Mouse (Mus musculus) mature B cell (primary cell): ENCODE data around the gene Galr3.
"Not testable (repeated sequence)": the region's sequence is repeated elsewhere in the genome, so short reads cannot be mapped to it uniquely, and the experiment has no call there.

Experiments used
- in situ Hi-C: fragments of 300-500 bp; cut with MboI; formaldehyde crosslinking; loops from 2 replicates; pipeline ENCODE4 v1.14.3; 2019

The Galr3 gene

GRCm38 (mm10) chr15:79041585-79041984 is at the start of gene Galr3:
Gene Galr3, plus strand, starts transcription at chr15:79041885.
- in situ Hi-C loops: no loop called here

GRCm38 (mm10) chr15:78992235-78992634 is 49.5 kb upstream of the Galr3 start:
- in situ Hi-C loops: no loop called here

- in situ Hi-C loops: no loop called here
Measured at GRCm38 (mm10) chr15:78992925-78993324, 48.8 kb upstream of the Galr3 start.

GRCm38 (mm10) chr15:78995916-78996315 is 45.8 kb upstream of the Galr3 start:
- in situ Hi-C loops: no loop called here

DNA sequence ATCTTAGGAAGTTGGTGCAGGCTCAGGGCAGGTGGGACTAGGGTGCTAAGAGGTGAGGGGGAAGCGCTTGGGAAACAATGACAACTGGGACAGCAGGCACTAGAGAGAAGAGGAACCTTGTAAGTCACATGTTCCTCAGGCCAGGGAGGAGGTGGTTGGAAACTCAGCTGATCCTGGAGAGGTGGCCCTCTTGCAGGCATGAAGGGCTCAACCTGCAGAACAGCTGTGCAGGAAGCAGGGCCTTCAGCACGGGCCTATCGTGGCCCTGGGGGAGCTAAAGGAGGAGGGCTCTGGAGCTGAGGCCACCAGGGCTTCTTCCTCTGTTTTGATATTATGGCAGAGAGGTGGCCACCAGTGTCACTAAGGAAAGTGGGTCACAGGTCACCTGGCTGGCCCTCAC is 45.0 kb upstream of the Galr3 start:
- in situ Hi-C loops: no loop called here

- in situ Hi-C loops: no loop called here
Measured at GRCm38 (mm10) chr15:78998348-78998747, 43.3 kb upstream of the Galr3 start.

DNA sequence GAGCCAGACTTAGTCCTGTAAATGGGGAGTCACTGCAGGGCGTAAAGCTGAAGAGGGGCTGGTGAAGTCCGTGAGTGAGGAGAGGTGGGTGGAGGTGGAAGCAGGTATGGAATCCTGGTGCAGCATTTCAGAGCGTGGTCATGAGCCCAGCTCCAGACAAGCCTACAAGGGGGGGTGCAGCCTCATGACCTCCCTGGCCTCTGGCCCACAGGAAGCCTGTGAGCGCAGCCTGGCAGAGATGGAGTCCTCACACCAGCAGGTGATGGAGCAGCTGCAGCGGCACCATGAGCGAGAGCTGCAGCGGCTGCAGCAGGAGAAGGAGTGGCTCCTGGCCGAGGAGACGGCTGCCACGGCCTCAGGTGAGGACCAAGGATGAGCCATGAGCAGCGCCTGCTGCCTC is 42.1 kb upstream of the Galr3 start:
- in situ Hi-C loops: no loop called here

GRCm38 (mm10) chr15:79000357-79000791 is 41.3 kb upstream of the Galr3 start:
- in situ Hi-C loops: no loop called here

GRCm38 (mm10) chr15:79001559-79001958 is 40.1 kb upstream of the Galr3 start:
- in situ Hi-C loops: no loop called here

- in situ Hi-C loops: no loop called here
Measured at GRCm38 (mm10) chr15:79002036-79002435, 39.6 kb upstream of the Galr3 start.

DNA sequence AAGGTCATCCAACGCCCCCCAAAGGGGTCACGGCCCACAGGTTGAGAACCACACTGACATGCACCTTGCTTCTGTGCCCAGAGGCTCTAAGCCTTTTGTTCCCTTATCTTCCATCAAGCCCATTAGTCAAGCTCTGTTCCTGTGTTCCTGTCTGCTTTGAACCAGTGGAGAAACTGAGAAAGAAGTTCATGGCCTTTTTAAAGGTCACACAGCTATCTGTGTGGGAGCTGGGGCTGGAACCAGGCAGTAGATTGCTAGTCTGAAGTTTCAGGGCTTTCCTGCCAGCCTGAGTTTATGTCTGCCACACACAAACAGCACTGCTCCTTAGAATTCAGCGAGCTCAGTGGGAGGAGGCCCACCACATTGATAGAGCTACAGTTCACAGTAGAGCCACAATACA is 38.6 kb upstream of the Galr3 start:
- in situ Hi-C loops: no loop called here

DNA sequence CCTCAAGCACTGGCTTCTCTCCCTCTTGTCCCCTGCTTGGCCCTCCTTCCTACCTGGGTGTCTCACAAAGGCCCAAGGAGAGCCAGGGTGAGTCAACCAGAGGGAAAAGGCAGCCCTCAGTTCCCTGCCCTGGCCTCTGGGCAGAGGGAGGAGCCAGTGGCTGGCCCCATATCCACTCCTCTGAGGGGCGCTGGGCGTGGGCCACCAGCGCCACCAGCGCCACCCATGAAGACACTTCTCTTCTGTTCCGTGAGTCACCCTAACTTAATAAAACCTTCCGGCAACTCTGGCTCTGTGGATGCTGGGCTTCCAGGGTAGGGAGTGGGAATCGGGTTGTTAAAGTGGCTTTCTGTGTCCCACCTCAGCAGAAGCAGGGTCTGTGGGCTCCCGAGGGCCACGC is 36.1 kb upstream of the Galr3 start:
- in situ Hi-C loops: no loop called here

DNA sequence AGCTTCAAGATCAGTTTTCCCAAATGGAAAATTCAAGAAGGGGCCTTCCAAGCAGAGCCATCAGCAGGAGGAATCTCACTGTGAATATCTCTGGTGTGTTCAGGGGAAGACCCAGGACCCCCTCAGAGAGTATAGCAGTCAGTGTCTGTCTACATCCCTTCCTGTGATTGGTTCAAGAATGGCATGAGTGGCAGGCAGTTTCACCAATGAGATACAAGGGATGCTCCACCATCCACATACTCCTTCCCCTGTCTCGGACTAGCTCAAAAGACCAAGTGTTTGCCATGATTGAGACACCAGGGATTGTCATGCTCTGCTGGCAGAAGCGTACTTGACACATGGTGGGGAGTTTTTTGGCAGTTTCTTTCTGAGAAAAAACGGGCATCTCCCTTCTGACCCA is 35.0 kb upstream of the Galr3 start:
- in situ Hi-C loops: no loop called here

DNA sequence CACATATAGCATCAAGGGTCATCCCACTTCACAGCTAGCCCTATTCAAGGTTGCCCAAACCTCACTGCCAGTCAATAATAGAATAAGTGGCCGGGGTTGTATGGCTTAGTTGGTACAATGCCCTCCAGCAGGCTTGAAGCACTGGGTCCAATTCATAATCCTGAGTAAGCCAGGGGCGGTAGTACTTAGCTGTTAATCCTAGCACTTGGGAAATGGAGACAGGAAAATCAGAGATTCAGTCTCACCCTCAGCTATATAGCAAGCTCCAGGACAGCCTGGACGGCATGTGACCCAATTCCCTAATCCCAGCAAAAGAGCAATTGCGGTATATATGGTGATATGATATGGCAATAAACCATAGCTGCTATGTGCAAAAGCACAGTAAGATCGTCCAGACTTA is 34.6 kb upstream of the Galr3 start:
- in situ Hi-C loops: no loop called here

DNA sequence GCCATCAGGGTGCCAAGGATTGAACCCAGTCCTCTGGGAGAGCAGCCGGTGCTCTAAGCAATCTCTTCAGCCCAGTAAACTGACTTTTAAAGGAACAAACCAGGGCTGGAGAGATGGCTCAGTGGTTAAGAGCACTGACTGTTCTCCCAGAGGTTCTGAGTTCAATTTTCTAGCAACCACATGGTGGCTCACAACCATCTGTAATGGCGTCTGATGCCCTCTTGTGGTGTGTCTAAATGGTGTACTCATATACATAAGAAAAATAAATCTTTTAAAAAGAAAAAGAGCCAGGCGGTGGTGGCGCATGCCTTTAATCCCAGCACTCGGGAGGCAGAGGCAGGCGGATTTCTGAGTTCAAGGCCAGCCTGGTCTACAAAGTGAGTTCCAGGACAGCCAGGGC is 33.8 kb upstream of the Galr3 start:
- in situ Hi-C loops: not testable (repeated sequence)

- in situ Hi-C loops: no loop called here
Measured at GRCm38 (mm10) chr15:79009734-79010133, 32.0 kb upstream of the Galr3 start.

- in situ Hi-C loops: no loop called here
Measured at GRCm38 (mm10) chr15:79011550-79011949, 30.1 kb upstream of the Galr3 start.

- in situ Hi-C loops: no loop called here
Measured at GRCm38 (mm10) chr15:79013382-79013781, 28.3 kb upstream of the Galr3 start.

DNA sequence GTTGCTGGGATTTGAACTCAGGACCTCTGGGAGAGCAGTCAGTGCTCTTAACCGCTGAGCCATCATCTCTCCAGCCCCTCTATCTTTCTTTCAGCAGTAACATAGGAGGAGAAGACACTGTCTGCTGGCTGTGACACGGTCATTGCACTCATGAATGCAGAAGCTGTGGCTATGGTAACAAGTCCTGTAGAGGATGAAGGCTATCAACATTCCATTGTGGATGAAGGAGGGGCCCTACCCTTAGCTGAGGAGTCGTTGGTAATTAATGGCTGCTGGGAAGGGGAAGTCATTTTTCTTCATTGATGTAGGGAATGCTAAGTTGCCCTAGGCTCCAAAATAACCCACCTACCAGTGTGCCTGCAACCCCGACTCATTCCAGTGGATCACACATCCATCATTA is 23.5 kb upstream of the Galr3 start:
- in situ Hi-C loops: no loop called here

DNA sequence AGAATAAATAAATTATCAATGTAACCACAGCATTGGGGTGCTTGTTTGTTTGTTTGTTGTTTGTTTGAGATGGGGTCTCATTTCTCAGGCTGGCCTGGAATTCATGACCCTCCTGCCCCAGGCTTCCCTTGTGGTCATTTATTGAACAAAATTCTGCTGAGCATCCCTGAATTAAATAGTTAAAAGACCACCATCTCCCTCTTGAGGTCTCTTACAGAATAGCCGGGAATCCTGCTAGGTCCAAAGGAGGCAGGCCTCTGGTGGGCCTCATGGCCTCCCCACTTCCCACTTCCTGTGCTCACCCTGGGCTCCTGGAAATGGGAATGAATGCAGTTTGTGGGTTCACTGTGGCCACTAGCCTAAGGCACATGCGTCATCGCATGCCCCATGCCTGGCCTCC is 22.8 kb upstream of the Galr3 start:
- in situ Hi-C loops: no loop called here

GRCm38 (mm10) chr15:79022671-79023230 is 18.9 kb upstream of the Galr3 start:
- in situ Hi-C loops: no loop called here

GRCm38 (mm10) chr15:79023366-79023765 is 18.3 kb upstream of the Galr3 start:
- in situ Hi-C loops: no loop called here

GRCm38 (mm10) chr15:79025687-79026308 is 15.9 kb upstream of the Galr3 start:
- in situ Hi-C loops: no loop called here
